ENCODE assay signal across 22 mouse cellular contexts in genomic region chr1:135290908-135291307, GRCm38 (mm10). TPM values are rescaled to one million over a fixed set of nuclear protein-coding genes. Genes with fewer than 3 reads are reported as not detected.
A peak's percentile ranks its signal among the peaks of the same experiment; 100 is the strongest.
DNase-seq lines count a peak whose midpoint lies in the region; ATAC-seq and TF ChIP-seq lines count a peak whose summit lies in the region.
"Had no signal": no experiment of that assay in that cellular context is flagged by ENCODE, and none has a peak within 500 bp of the region (broad histone marks: within the 10 kb centered on the region; RNA-seq: fewer than 3 reads in every experiment).

No protein-coding gene starts in this region.

- peak; percentile 68; the same call in 1 of the 2 replicates for ATAC-seq in hindbrain, embryonic 16.5 days
- ATAC-seq in midbrain, embryonic 14.5 days (ENCODE audit: low FRiP score, low TSS enrichment): no peak
- ATAC-seq in midbrain, embryonic 11.5 days (ENCODE audit: low FRiP score): no peak
- ATAC-seq: CD4-positive, CD25-positive, alpha-beta regulatory T cell, adult 4 months; forebrain, embryonic 13.5 days; forebrain, embryonic 16.5 days; intestine, postnatal 0 days had no signal

- no peak overlapping the region for H3K9ac ChIP-seq in hindbrain, embryonic 16.5 days (ENCODE audit: low read depth, low read length)
- no peak overlapping the region for H3K9ac ChIP-seq in midbrain, embryonic 14.5 days (replicated peaks; ENCODE audit: low read length)
- H3K9ac ChIP-seq in midbrain, embryonic 11.5 days (ENCODE audit: low read length): no peak overlapping the region
- H3K9ac ChIP-seq: embryonic facial prominence, embryonic 13.5 days; forebrain, embryonic 13.5 days had no signal

- no peaks in the 10 kb centered on the region for H3K27me3 ChIP-seq in hindbrain, embryonic 16.5 days (replicated peaks; ENCODE audit: control insufficient read depth, insufficient read depth, low read length)
- H3K27me3 ChIP-seq in hindbrain, embryonic 10.5 days (ENCODE audit: insufficient read depth, poor library complexity, severe bottlenecking): no peaks in the 10 kb centered on the region
- H3K27me3 ChIP-seq in midbrain, embryonic 14.5 days (ENCODE audit: control insufficient read depth, insufficient read depth, low read length): no peaks in the 10 kb centered on the region
- H3K27me3 ChIP-seq in midbrain, embryonic 11.5 days (ENCODE audit: control insufficient read depth, insufficient read depth, low read length): no peaks in the 10 kb centered on the region
- H3K27me3 ChIP-seq: embryonic facial prominence, embryonic 13.5 days; forebrain, embryonic 13.5 days had no signal

- TF ChIP-seq CTCF in brain, embryonic 14.5 days (IDR thresholded peaks at IDR 0.05; ENCODE audit: borderline replicate concordance, extremely low read depth, insufficient read depth, insufficient read length): no peak

- no peak for DNase-seq in hindbrain, embryonic 10.5 days (ENCODE audit: low spot score)
- DNase-seq in midbrain, embryonic 14.5 days: peak; percentile 30
- no peak for DNase-seq in midbrain, embryonic 11.5 days (ENCODE audit: low spot score, missing footprints)
- DNase-seq in brain, embryonic 14.5 days (ENCODE audit: low read depth): peak; percentile 31
- DNase-seq in brain, embryonic 18.5 days (ENCODE audit: low read depth, low spot score): peak; percentile 8
- DNase-seq: adrenal gland, adult 8-10 months; adrenal gland, postnatal 25 days; cerebellum, adult 11 months; cerebellum, adult 2 months; cerebellum, adult 9-11 months; cerebellum, postnatal 25 days; gastrocnemius, postnatal 10 days; heart, adult 11 months had no signal

- no peak for TF ChIP-seq POLR2A in brain, embryonic 14.5 days (IDR thresholded peaks at IDR 0.05; ENCODE audit: borderline replicate concordance, extremely low read depth, insufficient read depth, insufficient read length, poor library complexity, severe bottlenecking)

- no peaks in the 10 kb centered on the region for H3K4me1 ChIP-seq in hindbrain, embryonic 16.5 days (ENCODE audit: control insufficient read depth, insufficient read depth, low read depth, low read length)
- no peaks in the 10 kb centered on the region for H3K4me1 ChIP-seq in hindbrain, embryonic 10.5 days (replicated peaks)
- no peaks in the 10 kb centered on the region for H3K4me1 ChIP-seq in midbrain, embryonic 14.5 days (ENCODE audit: control insufficient read depth, insufficient read depth, low read length)
- no peaks in the 10 kb centered on the region for H3K4me1 ChIP-seq in midbrain, embryonic 11.5 days (ENCODE audit: control insufficient read depth, insufficient read depth, low read length)
- H3K4me1 ChIP-seq: forebrain, embryonic 10.5 days; forebrain, embryonic 13.5 days had no signal

- no peak overlapping the region for H3K4me3 ChIP-seq in hindbrain, embryonic 16.5 days (ENCODE audit: low read length)
- H3K4me3 ChIP-seq in hindbrain, embryonic 10.5 days: no peak overlapping the region
- H3K4me3 ChIP-seq in midbrain, embryonic 14.5 days (replicated peaks; ENCODE audit: low read depth, low read length): no peak overlapping the region
- no peak overlapping the region for H3K4me3 ChIP-seq in midbrain, embryonic 11.5 days (ENCODE audit: low read depth, low read length)
- H3K4me3 ChIP-seq: embryonic facial prominence, embryonic 13.5 days; forebrain, embryonic 10.5 days; forebrain, embryonic 13.5 days had no signal

- H3K27ac ChIP-seq in hindbrain, embryonic 16.5 days (ENCODE audit: low read depth, low read length): no peak overlapping the region
- H3K27ac ChIP-seq in hindbrain, embryonic 10.5 days: no peak overlapping the region
- H3K27ac ChIP-seq in midbrain, embryonic 14.5 days (replicated peaks; ENCODE audit: low read depth, low read length): no peak overlapping the region
- H3K27ac ChIP-seq in midbrain, embryonic 11.5 days (ENCODE audit: low read depth, low read length): no peak overlapping the region
- H3K27ac ChIP-seq: embryonic facial prominence, embryonic 13.5 days; forebrain, embryonic 10.5 days; forebrain, embryonic 13.5 days had no signal

- peaks cover 3% of the 10 kb centered on the region; the same call in 1 of the 2 replicates for H3K36me3 ChIP-seq in hindbrain, embryonic 16.5 days (ENCODE audit: control insufficient read depth, insufficient read depth, low read length)
- peaks cover 38% of the 10 kb centered on the region for H3K36me3 ChIP-seq in hindbrain, embryonic 10.5 days
- peaks cover 19% of the 10 kb centered on the region for H3K36me3 ChIP-seq in midbrain, embryonic 14.5 days (ENCODE audit: control insufficient read depth, insufficient read depth, low read length)
- peaks cover 4% of the 10 kb centered on the region; the same call in 1 of the 2 replicates for H3K36me3 ChIP-seq in midbrain, embryonic 11.5 days (ENCODE audit: control insufficient read depth, insufficient read depth, low read length)

- 61% methylated on average over 5 of the region's 5 CpGs for WGBS in hindbrain, embryonic 16.5 days
- WGBS in hindbrain, embryonic 10.5 days: 78% methylated on average over 5 of the region's 5 CpGs
- WGBS in midbrain, embryonic 14.5 days: 68% methylated on average over 5 of the region's 5 CpGs
- 87% methylated on average over 5 of the region's 5 CpGs for WGBS in midbrain, embryonic 11.5 days

- no peak overlapping the region for H3K4me2 ChIP-seq in hindbrain, embryonic 16.5 days (ENCODE audit: low read length)
- H3K4me2 ChIP-seq in midbrain, embryonic 14.5 days (ENCODE audit: low read length): no peak overlapping the region
- H3K4me2 ChIP-seq in midbrain, embryonic 11.5 days: no peak overlapping the region
- H3K4me2 ChIP-seq: embryonic facial prominence, embryonic 13.5 days; forebrain, embryonic 13.5 days; heart, embryonic 11.5 days had no signal

- no peaks in the 10 kb centered on the region for H3K9me3 ChIP-seq in hindbrain, embryonic 16.5 days (ENCODE audit: control insufficient read depth, low read length)
- H3K9me3 ChIP-seq in hindbrain, embryonic 10.5 days: no peaks in the 10 kb centered on the region
- no peaks in the 10 kb centered on the region for H3K9me3 ChIP-seq in midbrain, embryonic 14.5 days (ENCODE audit: control insufficient read depth, low read length)
- no peaks in the 10 kb centered on the region for H3K9me3 ChIP-seq in midbrain, embryonic 11.5 days (ENCODE audit: control insufficient read depth, low read length)
- H3K9me3 ChIP-seq: embryonic facial prominence, embryonic 13.5 days; forebrain, embryonic 10.5 days; forebrain, embryonic 13.5 days had no signal

RNA-seq across cellular contexts. Expression of gene Rnpep, which starts 7.0 kb away (rescaled TPM):
- polyA plus RNA-seq in hindbrain, embryonic 16.5 days (2015; fragmentation: Nextera tagmentation; extraction: Ambion mirVana): 94.1 and 105 TPM in 2 replicates
- polyA plus RNA-seq in hindbrain, embryonic 10.5 days (2016; fragmentation: Nextera tagmentation; extraction: Ambion mirVana): 94.6 and 108 TPM in 2 replicates
- polyA plus RNA-seq in midbrain, embryonic 14.5 days (2014; fragmentation: Nextera tagmentation; extraction: Ambion mirVana): 74.3 and 91.6 TPM in 2 replicates
- 95.8 and 96.2 TPM in 2 replicates for polyA plus RNA-seq in midbrain, embryonic 11.5 days (2014; fragmentation: Nextera tagmentation; extraction: Ambion mirVana)
- 41.0 and 54.0 TPM in 2 replicates for polyA plus RNA-seq in brain, embryonic 14.5 days (2012; rRNA removed)

RNA-seq across cellular contexts. Expression of gene Timm17a, which starts 22.7 kb away (rescaled TPM):
- polyA plus RNA-seq in hindbrain, embryonic 16.5 days (2015; fragmentation: Nextera tagmentation; extraction: Ambion mirVana): 166 and 193 TPM in 2 replicates
- polyA plus RNA-seq in hindbrain, embryonic 10.5 days (2016; fragmentation: Nextera tagmentation; extraction: Ambion mirVana): 193 and 199 TPM in 2 replicates
- polyA plus RNA-seq in midbrain, embryonic 14.5 days (2014; fragmentation: Nextera tagmentation; extraction: Ambion mirVana): 136 and 154 TPM in 2 replicates
- 177 and 180 TPM in 2 replicates for polyA plus RNA-seq in midbrain, embryonic 11.5 days (2014; fragmentation: Nextera tagmentation; extraction: Ambion mirVana)
- 38.2 and 44.8 TPM in 2 replicates for polyA plus RNA-seq in brain, embryonic 14.5 days (2012; rRNA removed)

RNA-seq across cellular contexts. Expression of gene Elf3, which starts 32.5 kb away (rescaled TPM):
- 0.28 and 0.29 TPM in 2 replicates for polyA plus RNA-seq in hindbrain, embryonic 16.5 days (2015; fragmentation: Nextera tagmentation; extraction: Ambion mirVana)
- polyA plus RNA-seq in hindbrain, embryonic 10.5 days (2016; fragmentation: Nextera tagmentation; extraction: Ambion mirVana): 1.9 and 2.5 TPM in 2 replicates
- polyA plus RNA-seq in midbrain, embryonic 14.5 days (2014; fragmentation: Nextera tagmentation; extraction: Ambion mirVana): 0.15 and 0.25 TPM in 2 replicates
- 0.21 and 0.42 TPM in 2 replicates for polyA plus RNA-seq in midbrain, embryonic 11.5 days (2014; fragmentation: Nextera tagmentation; extraction: Ambion mirVana)
- 0.15 and 0.20 TPM in 2 replicates for polyA plus RNA-seq in brain, embryonic 14.5 days (2012; rRNA removed)
- polyA plus RNA-seq: C2C12; CD4-positive, CD25-positive, alpha-beta regulatory T cell, adult 4 months had no signal

RNA-seq across cellular contexts. Expression of gene Lmod1, which starts 33.7 kb away (rescaled TPM):
- polyA plus RNA-seq in hindbrain, embryonic 16.5 days (2015; fragmentation: Nextera tagmentation; extraction: Ambion mirVana): 0.28 and 0.46 TPM in 2 replicates
- 0.50 and 0.66 TPM in 2 replicates for polyA plus RNA-seq in hindbrain, embryonic 10.5 days (2016; fragmentation: Nextera tagmentation; extraction: Ambion mirVana)
- 0.20 and 0.34 TPM in 2 replicates for polyA plus RNA-seq in midbrain, embryonic 14.5 days (2014; fragmentation: Nextera tagmentation; extraction: Ambion mirVana)
- 0.39 and 0.81 TPM in 2 replicates for polyA plus RNA-seq in midbrain, embryonic 11.5 days (2014; fragmentation: Nextera tagmentation; extraction: Ambion mirVana)
- polyA plus RNA-seq in brain, embryonic 14.5 days (2012; rRNA removed): 0.08 and 0.30 TPM in 2 replicates

Comparison
In these comparisons a context has a peak if more than half of its experiments do, and no peak if none do; other contexts are left out.
1. DNase-seq: peak in midbrain, embryonic 14.5 days (single experiment), brain, embryonic 14.5 days (single experiment) and brain, embryonic 18.5 days (single experiment); none in hindbrain, embryonic 10.5 days (single experiment) and midbrain, embryonic 11.5 days (single experiment).